Comparison of ENCODE assay signal across 16 mouse cellular contexts in genomic region chr16:74457736-74458135, GRCm38 (mm10).
"Had no signal": no experiment of that assay in that cellular context is flagged by ENCODE, and none has a peak within 500 bp of the region (broad histone marks: within the 10 kb centered on the region; RNA-seq: fewer than 3 reads in every experiment).

No protein-coding gene starts in this region.

- H3K36me3 ChIP-seq: intestine, embryonic 15.5 days; limb, embryonic 10.5 days; limb, embryonic 13.5 days; liver, embryonic 12.5 days; liver, embryonic 15.5 days; midbrain, embryonic 13.5 days had no signal

- H3K4me3 ChIP-seq: intestine, embryonic 15.5 days; layer of hippocampus, adult 2 months; limb, embryonic 10.5 days; limb, embryonic 13.5 days; liver, embryonic 12.5 days; liver, embryonic 15.5 days; midbrain, embryonic 13.5 days had no signal

- H3K4me2 ChIP-seq: intestine, embryonic 15.5 days; limb, embryonic 13.5 days; liver, embryonic 12.5 days; liver, embryonic 15.5 days; midbrain, embryonic 13.5 days had no signal

- H3K9me3 ChIP-seq: intestine, embryonic 15.5 days; limb, embryonic 10.5 days; limb, embryonic 13.5 days; liver, embryonic 12.5 days; liver, embryonic 15.5 days; midbrain, embryonic 13.5 days had no signal

- H3K27me3 ChIP-seq: intestine, embryonic 15.5 days; limb, embryonic 13.5 days; liver, embryonic 12.5 days; liver, embryonic 15.5 days; midbrain, embryonic 13.5 days had no signal

- DNase-seq: kidney, adult 8-10 months; kidney, postnatal 25 days; layer of hippocampus, adult 9-11 months; liver; lung, adult 18-20 months; lung, postnatal 14 days; thymus, adult 18-20 months; thymus, postnatal 36 days had no signal

- H3K27ac ChIP-seq: intestine, embryonic 15.5 days; layer of hippocampus, adult 2 months; limb, embryonic 10.5 days; limb, embryonic 13.5 days; liver, embryonic 12.5 days; liver, embryonic 15.5 days; macrophage; midbrain, embryonic 13.5 days had no signal

- H3K4me1 ChIP-seq: intestine, embryonic 15.5 days; limb, embryonic 13.5 days; liver, embryonic 12.5 days; liver, embryonic 15.5 days had no signal

- H3K9ac ChIP-seq: intestine, embryonic 15.5 days; limb, embryonic 13.5 days; liver, embryonic 12.5 days; liver, embryonic 15.5 days; midbrain, embryonic 13.5 days had no signal

- ATAC-seq: intestine, embryonic 15.5 days; liver, embryonic 12.5 days had no signal
